Mouse (Mus musculus) yolk sac, embryonic 10.5 days (tissue): ENCODE results near the gene Tpsg1.

Experiments used
- DNase-seq: peaks from one replicate; pipeline ENCODE4 v3.0.0-alpha.2; 2017; ENCODE audit warnings: low spot score

Gene Tpsg1

GRCm38 (mm10) chr17:25368973-25369372 is at the start of gene Tpsg1:
Gene Tpsg1, plus strand, starts transcription at chr17:25369273.
- no peak for DNase-seq

DNA sequence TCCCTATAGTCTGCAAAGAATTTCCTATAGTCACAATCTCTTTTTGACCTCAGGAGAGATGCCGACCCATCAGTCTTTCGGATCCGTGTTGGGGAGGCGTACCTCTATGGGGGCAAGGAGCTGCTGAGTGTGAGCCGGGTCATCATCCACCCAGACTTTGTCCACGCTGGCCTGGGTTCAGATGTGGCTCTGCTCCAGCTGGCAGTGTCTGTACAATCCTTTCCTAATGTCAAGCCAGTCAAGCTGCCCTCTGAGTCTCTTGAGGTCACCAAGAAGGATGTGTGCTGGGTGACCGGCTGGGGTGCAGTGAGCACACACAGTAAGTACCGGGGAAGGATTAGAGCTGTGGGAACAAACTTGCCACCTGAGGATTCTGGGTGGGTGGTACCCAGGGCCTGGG is 48.3 kb upstream of the Tpsg1 start:
- DNase-seq = no peak

GRCm38 (mm10) chr17:25322930-25323329 is 46.1 kb upstream of the Tpsg1 start:
- no peak for DNase-seq

DNA sequence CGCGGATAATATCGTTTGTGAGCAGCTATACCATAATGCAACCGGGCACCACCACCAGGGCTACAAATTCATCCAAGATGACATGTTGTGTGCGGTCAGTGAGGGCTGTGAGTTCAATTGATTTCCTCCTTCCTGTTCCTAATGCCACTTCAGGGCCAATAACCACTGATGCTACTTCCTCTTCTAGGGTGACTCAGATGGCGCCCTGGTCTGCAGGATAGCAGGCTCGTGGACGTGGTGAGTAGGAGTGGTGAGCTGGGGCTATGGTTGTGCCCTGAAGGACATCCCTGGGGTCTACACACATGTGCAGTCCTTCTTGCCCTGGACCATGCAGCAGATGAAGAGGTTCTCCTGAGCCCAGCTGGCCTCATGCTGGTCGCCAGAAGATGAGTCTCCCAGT is 36.8 kb upstream of the Tpsg1 start:
- no peak for DNase-seq

DNA sequence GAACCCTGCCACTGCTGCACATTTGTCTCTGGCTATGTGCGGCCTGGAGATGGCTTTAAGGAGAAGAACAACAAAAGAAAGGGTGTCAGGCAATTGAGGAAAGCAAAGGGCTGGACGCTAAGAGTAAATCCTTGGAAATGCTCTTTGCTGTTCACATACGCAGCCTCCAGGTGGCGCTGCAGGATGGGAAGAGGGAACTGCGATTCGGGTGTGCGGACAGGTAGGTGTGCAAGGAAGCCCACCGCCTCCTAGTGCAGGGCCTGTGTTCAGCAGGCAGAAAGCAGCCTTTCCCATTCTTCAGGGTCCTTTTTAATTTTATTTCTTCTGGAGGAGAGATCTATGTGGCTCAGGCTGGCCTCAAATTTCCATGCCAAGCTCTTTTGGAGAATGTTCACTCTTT is 35.1 kb upstream of the Tpsg1 start:
- peak; percentile 50 for DNase-seq

GRCm38 (mm10) chr17:25338218-25338617 is 30.9 kb upstream of the Tpsg1 start:
- peak; percentile 76 for DNase-seq

DNA sequence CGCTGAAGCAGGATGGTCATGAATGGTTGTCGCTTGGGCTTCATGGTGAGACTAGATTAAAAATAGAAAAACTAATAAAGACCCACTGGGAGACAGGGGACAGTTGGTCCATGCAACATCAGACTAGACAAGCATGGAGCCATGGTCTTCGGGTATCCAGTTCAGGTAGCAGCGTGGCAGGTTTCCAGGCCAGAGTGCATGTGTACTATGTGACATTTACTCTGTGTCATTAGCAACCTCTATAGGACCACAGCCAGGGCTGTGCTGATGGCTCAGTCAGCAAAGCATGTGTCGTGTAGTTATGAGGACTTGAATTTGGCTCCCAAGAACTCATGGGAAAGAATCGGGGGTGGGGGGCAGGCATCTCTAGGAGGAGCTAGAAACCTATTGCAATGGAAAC is 29.1 kb upstream of the Tpsg1 start:
- DNase-seq = no peak

- DNase-seq = peak; percentile 81
These were observed 27.6 kb upstream of the Tpsg1 start for GRCm38 (mm10) chr17:25341490-25341889.

DNA sequence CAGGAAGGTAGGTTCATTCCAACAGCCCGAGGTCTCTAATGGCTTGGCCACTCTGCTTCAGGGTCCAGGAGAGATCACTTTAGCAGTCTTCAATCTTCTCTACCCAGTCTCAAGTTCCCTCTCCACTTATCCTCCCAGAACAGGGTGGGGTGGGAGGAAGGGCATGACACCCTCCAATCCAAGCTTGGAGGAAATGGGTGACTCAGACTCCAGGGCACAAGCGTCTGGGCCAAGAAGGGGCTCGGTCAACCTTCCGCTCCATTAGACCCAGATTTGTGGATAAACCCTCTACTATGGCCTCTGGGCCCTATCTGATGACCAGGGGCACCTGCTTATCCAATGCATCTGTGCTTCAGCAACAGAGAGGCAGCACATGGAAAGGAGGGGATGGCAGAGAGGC is 23.6 kb upstream of the Tpsg1 start, which contains the start of gene Tpsab1:
Gene Tpsab1, minus strand, starts transcription at position 101 of the 400 bp plus-strand sequence.
- no peak for DNase-seq

GRCm38 (mm10) chr17:25361291-25361690 is 7.8 kb upstream of the Tpsg1 start:
- DNase-seq = no peak

DNA sequence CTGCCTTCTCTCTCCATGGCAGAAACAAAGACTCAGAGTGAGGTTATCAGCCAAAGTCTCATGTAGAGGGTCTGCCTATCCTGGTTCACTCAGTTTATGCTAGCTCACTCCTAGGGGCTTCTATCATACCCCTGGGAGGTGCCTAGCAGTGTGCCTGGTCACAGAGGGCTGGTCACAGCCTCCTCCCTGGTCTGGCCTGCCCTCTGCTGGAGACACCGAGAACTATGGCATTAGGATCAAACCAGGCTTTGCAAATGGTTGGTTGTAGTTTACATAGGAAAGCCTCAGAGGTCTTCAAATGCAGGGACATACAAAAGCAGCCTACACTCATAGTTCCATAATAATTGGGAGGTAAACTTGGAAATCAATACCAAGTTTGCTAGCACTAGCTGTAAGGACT is 5.3 kb upstream of the Tpsg1 start:
- peak; percentile 35 for DNase-seq

DNA sequence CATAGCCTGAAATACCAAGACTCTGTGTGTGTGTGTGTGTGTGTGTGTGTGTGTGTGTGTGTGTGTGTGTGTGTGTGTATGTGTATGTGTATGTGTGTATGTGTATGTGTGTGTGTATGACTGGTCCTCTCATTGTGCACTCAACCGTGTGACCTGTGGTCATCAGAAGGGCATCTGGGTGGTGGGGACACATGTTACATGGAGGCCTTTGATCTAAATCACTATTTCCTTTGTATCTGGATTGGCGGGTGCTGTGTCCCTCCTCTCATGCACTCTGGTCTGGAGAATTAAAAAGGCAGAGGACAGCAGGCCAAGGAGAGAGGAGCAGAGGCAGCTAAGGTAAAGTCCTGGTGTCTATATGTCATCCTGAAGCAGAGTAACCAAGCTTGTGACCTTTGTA is 3.1 kb upstream of the Tpsg1 start, which contains the start of gene Tpsb2:
Gene Tpsb2, plus strand, starts transcription at position 301 of the 400 bp plus-strand sequence.
- DNase-seq = no peak

GRCm38 (mm10) chr17:25372491-25372890 is 3.4 kb downstream of the Tpsg1 start:
- no peak for DNase-seq

DNA sequence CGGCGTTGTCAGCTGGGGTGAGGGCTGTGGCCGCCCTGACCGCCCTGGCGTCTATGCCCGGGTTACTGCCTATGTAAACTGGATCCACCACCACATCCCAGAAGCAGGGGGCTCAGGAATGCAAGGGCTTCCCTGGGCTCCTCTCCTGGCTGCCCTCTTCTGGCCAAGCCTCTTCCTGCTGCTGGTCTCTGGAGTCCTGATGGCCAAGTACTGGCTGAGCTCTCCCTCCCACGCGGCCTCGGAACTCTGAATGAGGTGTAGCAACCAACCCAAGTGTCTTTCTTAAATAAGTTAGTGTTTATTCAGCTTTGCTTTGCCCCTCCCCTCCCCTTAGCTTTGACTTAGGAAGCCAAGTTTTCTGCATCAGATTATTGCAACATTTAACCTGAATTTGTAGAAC is 4.9 kb downstream of the Tpsg1 start:
- no peak for DNase-seq

DNA sequence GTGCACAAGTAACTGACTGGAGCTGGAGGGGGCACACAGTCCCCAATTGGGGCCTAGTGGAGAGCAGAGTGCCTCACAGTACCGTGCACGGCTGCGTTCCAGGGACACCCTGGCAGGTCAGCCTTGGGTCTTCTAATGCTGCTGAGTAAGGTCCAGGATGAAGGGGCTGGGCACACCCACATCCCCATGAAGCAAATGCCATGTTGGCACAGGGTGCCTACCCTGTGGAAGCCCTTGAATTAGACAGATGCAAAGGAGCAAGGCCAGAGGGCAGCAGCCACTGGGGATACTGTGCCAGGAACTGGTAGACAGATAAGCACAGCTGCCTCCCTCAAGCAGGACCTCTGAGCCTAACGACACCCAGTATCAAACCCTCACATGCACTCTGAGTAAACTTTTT is 25.5 kb downstream of the Tpsg1 start:
- DNase-seq = no peak

GRCm38 (mm10) chr17:25397804-25398519 is 28.9 kb downstream of the Tpsg1 start:
- peak; percentile 46 for DNase-seq

DNA sequence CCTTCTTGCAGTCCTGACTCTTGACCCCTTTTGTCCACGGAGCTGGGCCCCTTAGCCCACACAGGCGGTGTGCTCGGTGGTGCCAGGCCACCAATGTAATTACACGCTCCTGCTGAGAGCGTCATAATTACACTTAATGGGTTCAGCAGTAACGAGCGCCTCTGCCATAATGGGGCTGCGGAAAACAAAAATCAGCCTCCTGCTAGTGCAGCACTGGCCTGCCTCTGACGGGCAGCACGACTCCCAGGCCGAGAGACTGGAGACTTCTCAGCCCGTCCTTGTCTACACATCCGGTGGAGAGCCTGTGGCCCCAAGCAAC is 29.4 kb downstream of the Tpsg1 start:
- no peak for DNase-seq

DNA sequence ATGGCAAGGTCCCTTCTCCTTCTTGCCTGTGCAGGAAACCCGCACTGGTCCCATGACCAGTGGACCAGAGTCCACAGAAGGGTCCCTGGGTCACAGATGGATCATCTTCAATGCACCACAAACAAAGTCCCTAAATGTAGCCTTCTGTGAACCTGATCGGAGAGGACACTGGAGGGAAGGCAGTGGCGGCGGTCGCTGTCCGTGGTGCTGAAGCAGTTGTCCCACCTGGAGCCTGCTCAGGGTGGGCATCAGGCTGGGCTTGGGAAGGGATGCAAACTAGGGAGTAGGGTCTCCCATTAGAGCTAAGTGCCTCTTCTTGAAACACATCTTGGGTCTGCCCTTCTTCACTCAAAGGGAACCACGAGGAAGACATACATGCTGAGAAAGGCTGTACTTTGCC is 31.4 kb downstream of the Tpsg1 start:
- peak; percentile 32 for DNase-seq

DNA sequence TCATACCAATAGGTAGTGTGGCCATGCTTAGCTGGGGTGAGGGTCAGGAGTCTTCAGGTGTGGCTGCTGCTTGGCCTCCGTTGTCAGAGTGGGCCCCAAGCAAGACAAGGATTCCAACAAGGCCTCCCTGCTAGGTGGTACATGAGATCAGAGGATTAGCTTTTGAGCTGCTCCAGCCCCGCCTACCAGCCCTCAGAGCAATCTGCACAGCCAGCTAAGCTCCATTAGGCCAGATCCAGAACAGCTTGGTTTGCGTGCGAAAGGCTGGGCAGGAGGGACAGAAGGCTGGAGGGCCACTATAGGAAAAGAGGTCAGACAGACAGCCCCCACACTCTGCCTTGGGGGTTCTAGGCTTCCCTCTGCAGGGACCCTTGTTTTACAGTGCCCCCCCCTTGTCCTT is 32.4 kb downstream of the Tpsg1 start:
- DNase-seq = no peak

DNA sequence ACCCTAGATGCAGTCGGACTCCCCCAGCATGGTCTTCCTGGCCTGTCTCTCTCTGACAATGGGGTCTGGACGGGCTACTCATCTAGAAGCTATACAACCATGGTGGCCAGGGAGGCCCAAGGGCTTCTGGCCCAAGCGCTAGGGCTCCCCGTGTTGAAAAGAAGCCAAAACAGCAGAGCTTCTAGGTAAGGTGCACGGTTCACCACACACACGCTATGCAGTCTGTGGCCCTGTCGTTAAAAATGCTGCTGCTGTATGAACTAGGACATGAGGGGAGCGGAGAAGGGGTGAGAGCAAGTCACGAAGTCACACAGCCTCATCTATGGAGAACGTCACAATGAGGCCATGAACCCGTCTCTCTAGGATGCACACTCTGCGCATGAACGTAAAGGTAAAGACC is 33.2 kb downstream of the Tpsg1 start:
- DNase-seq = no peak

- no peak for DNase-seq
These were observed 35.1 kb downstream of the Tpsg1 start for GRCm38 (mm10) chr17:25404190-25404589.

DNA sequence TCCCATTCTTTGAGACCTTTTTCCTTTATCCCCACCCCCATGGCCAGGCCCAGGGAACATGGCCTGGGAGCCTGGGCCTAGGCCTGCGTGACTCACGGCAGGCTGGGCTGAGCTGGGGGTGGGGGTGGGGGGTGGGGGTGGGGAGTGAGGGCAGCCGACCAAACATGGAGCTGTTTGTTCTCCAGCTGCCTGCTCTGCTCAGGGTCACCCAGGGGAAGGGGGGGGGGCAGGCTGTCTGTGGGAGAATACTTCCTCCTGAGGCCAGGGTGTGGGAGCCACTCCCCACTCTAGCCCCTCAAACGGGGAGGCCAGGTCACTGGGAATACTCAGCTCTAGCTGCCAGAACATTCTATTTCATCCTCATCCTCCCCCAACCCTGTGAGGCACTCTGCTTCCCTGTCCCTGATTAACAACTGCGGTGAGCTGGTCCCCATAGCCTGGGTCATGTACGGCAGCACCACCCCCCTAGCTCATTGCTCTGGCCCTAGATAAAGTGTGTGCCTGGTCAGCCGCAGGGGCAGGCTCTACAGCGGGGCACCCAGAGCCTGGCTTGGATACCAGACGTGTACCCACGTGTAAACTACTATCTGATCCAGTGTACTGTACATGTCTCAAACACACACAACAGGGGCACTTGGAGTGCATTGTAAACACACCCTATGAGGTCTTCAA is 36.3 kb downstream of the Tpsg1 start:
- DNase-seq = peak; percentile 36

DNA sequence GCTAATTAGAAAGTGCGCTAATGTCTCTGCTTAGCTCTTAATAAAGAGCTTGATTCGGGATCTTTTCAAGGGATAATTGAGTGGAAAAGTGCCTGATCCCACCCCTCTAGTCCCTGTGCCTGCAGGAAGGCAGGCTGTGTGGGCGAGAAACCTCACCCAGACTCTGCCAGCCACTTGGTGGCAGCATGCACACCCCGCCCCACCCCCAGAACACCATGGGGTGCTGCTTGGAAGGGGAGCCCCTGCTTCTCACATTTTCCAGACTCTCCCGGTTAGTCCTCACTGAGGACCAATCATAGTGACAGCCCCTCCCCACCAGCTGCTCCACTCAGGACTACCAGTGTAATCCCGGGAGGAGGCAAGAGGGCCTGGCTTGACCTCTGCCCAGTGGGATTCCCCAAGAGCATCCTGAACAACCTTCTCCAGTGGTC is 37.0 kb downstream of the Tpsg1 start:
- no peak for DNase-seq

- no peak for DNase-seq
These were observed 38.3 kb downstream of the Tpsg1 start for GRCm38 (mm10) chr17:25407352-25407751.
